Mouse (Mus musculus) liver, embryonic 15.5 days (tissue): ENCODE data around the gene Xpnpep3. TPM values are rescaled to one million over a fixed set of nuclear protein-coding genes. Genes with fewer than 3 reads are reported as not detected.
"Not testable (repeated sequence)": the region's sequence is repeated elsewhere in the genome, so short reads cannot be mapped to it uniquely, and the experiment has no call there.

Source experiments
- ATAC-seq: fragments of 200-750 bp; cut with Nextera tagmentation; 2 replicates; pipeline ENCODE4 v1.8.0; 2017; ENCODE audit warnings: moderate number of reproducible peaks, mild to moderate bottlenecking, moderate library complexity; ENCODE audit not compliant: insufficient read depth
- H3K27ac ChIP-seq: fragments of 300-500 bp; sonication (generic); replicated peaks from 2 replicates; pipeline ENCODE4 v1.5.1; 2015; ENCODE audit warnings: mild to moderate bottlenecking, inconsistent platforms
- H3K27me3 ChIP-seq: fragments of 300-500 bp; sonication (generic); 2 replicates; pipeline ENCODE4 v1.6.1; 2015; ENCODE audit warnings: mild to moderate bottlenecking, inconsistent platforms
- H3K36me3 ChIP-seq: fragments of 300-500 bp; sonication (generic); replicated peaks from 2 replicates; pipeline ENCODE4 v1.6.1; 2015; ENCODE audit warnings: moderate library complexity, mild to moderate bottlenecking, inconsistent platforms
- H3K4me1 ChIP-seq: fragments of 300-500 bp; sonication (generic); replicated peaks from 2 replicates; pipeline ENCODE4 v1.6.1; 2015; ENCODE audit warnings: inconsistent platforms
- H3K4me2 ChIP-seq: fragments of 300-500 bp; sonication (generic); 2 replicates; pipeline ENCODE4 v1.6.1; 2015; ENCODE audit warnings: moderate library complexity, mild to moderate bottlenecking, inconsistent platforms
- H3K4me3 ChIP-seq: fragments of 300-500 bp; sonication (generic); replicated peaks from 2 replicates; pipeline ENCODE4 v1.5.1; 2015; ENCODE audit warnings: mild to moderate bottlenecking, inconsistent platforms
- H3K9ac ChIP-seq: fragments of 300-500 bp; sonication (generic); 2 replicates; pipeline ENCODE4 v1.6.1; 2015; ENCODE audit warnings: moderate library complexity, mild to moderate bottlenecking, inconsistent platforms
- H3K9me3 ChIP-seq: fragments of 300-500 bp; sonication (generic); replicated peaks from 2 replicates; pipeline ENCODE4 v1.6.1; 2016; ENCODE audit warnings: inconsistent platforms
- WGBS: fragments of 180-500 bp; shearing (Covaris S2); methylation state at CpG from one replicate; pipeline ENCODE4 v1.1.7; 2015; ENCODE audit warnings: mixed read lengths; ENCODE audit not compliant: insufficient replicate concordance; 5-methylcytosine and 5-hydroxymethylcytosine counted together
- polyA plus RNA-seq: library from polyadenylated mRNA; unstranded; fragments of >200 nt; fragmentation: Nextera tagmentation; extraction: Ambion mirVana; gene quantifications from 2 replicates; pipeline ENCODE4 v1.2.1, GENCODE M21; 2015

Xpnpep3 gene
- polyA plus RNA-seq, 1 experiment from 2014 or later, result 6.2 TPM

GRCm38 (mm10) chr15:81448463-81448862 lies 48.5 kb downstream of the Xpnpep3 start:
- no peak for ATAC-seq
- 38% methylated on average over 3 of the region's 3 CpGs for WGBS
- peaks cover 36% of the 10 kb centered on the region for H3K36me3 ChIP-seq

GRCm38 (mm10) chr15:81461523-81461922 lies 61.6 kb downstream of the Xpnpep3 start:
- peaks cover 9% of the 10 kb centered on the region; the same call in 1 of the 2 replicates for H3K36me3 ChIP-seq
- no peak overlapping the region for H3K9ac ChIP-seq
- H3K27ac ChIP-seq, result no peak overlapping the region
- ATAC-seq, result no peak
- H3K27me3 ChIP-seq, result no peaks in the 10 kb centered on the region
- no peak overlapping the region for H3K4me2 ChIP-seq
- H3K4me3 ChIP-seq, result no peak overlapping the region
- WGBS, result 78% methylated on average over 7 of the region's 7 CpGs
- H3K9me3 ChIP-seq, result no peaks in the 10 kb centered on the region
- peaks cover 10% of the 10 kb centered on the region for H3K4me1 ChIP-seq

More at GRCm38 (mm10) chr15:81448463-81448862, 48.5 kb downstream of the Xpnpep3 start:
- no peaks in the 10 kb centered on the region for H3K9me3 ChIP-seq
- no peak overlapping the region for H3K9ac ChIP-seq
- H3K4me1 ChIP-seq, result no peaks in the 10 kb centered on the region
- no peak overlapping the region for H3K4me2 ChIP-seq
- H3K27me3 ChIP-seq, result no peaks in the 10 kb centered on the region
- no peak overlapping the region for H3K4me3 ChIP-seq
- no peak overlapping the region for H3K27ac ChIP-seq

GRCm38 (mm10) chr15:81465016-81465660 lies 65.2 kb downstream of the Xpnpep3 start:
- Histone ChIP-seq H3K4me2 (peak overlapping the region; percentile 86), H3K9me3 (no peaks in the 10 kb centered on the region), H3K27ac (peak overlapping the region; percentile 89), H3K4me3 (peak overlapping the region; percentile 81), H3K27me3 (no peaks in the 10 kb centered on the region), H3K4me1 (peaks cover 30% of the 10 kb centered on the region), H3K36me3 (peaks cover 22% of the 10 kb centered on the region), H3K9ac (peak overlapping the region; percentile 62)
- WGBS, result 64% methylated on average over 12 of the region's 12 CpGs
- ATAC-seq, result no peak

GRCm38 (mm10) chr15:81465901-81466737 lies 66.2 kb downstream of the Xpnpep3 start, which contains the start of gene Rbx1:
TSS of gene Rbx1 (plus strand) at chr15:81466296.
- no peaks in the 10 kb centered on the region for H3K27me3 ChIP-seq
- H3K4me2 ChIP-seq, result peak within 1 kb of the TSS; percentile 86
- peak within 1 kb of the TSS; percentile 74 for H3K9ac ChIP-seq
- ATAC-seq, result peak; percentile 97
- H3K27ac ChIP-seq, result peak within 1 kb of the TSS; percentile 89
- no peaks in the 10 kb centered on the region for H3K9me3 ChIP-seq
- H3K4me3 ChIP-seq, result peak within 1 kb of the TSS; percentile 81
- peaks cover 29% of the 10 kb centered on the region for H3K36me3 ChIP-seq
- H3K4me1 ChIP-seq, result peaks cover 30% of the 10 kb centered on the region
- WGBS, result under 1% methylated on average over 62 of the region's 62 CpGs

GRCm38 (mm10) chr15:81466738-81467113 lies 66.8 kb downstream of the Xpnpep3 start:
- peaks cover 32% of the 10 kb centered on the region for H3K36me3 ChIP-seq
- under 1% methylated on average over 15 of the region's 15 CpGs for WGBS
- H3K27ac ChIP-seq, result peak overlapping the region; percentile 89
- peak; percentile 57; the same call in 1 of the 2 replicates for ATAC-seq
- H3K4me1 ChIP-seq, result peaks cover 30% of the 10 kb centered on the region
- H3K9me3 ChIP-seq, result no peaks in the 10 kb centered on the region
- H3K27me3 ChIP-seq, result no peaks in the 10 kb centered on the region
- peak overlapping the region; percentile 74 for H3K9ac ChIP-seq
- peak overlapping the region; percentile 86 for H3K4me2 ChIP-seq
- peak overlapping the region; percentile 81 for H3K4me3 ChIP-seq

- no peak for ATAC-seq
- Histone ChIP-seq H3K4me1 (peaks cover 24% of the 10 kb centered on the region), H3K36me3 (peaks cover 71% of the 10 kb centered on the region), H3K4me3 (no peak overlapping the region), H3K9ac (no peak overlapping the region), H3K9me3 (no peaks in the 10 kb centered on the region), H3K27me3 (no peaks in the 10 kb centered on the region), H3K4me2 (no peak overlapping the region), H3K27ac (no peak overlapping the region)
- 89% methylated on average over 8 of the region's 8 CpGs for WGBS
Measured at GRCm38 (mm10) chr15:81470735-81471134, 70.8 kb downstream of the Xpnpep3 start.

- H3K27ac ChIP-seq, result no peak overlapping the region
- H3K9me3 ChIP-seq, result no peaks in the 10 kb centered on the region
- 69% methylated on average over 5 of the region's 5 CpGs for WGBS
- no peak overlapping the region for H3K9ac ChIP-seq
- ATAC-seq, result no peak
- H3K4me3 ChIP-seq, result no peak overlapping the region
- no peaks in the 10 kb centered on the region for H3K27me3 ChIP-seq
- peaks cover 31% of the 10 kb centered on the region for H3K4me1 ChIP-seq
- H3K36me3 ChIP-seq, result peaks cover 74% of the 10 kb centered on the region
- H3K4me2 ChIP-seq, result no peak overlapping the region
Measured at GRCm38 (mm10) chr15:81472256-81472655, 72.3 kb downstream of the Xpnpep3 start.

GRCm38 (mm10) chr15:81475654-81476053 lies 75.7 kb downstream of the Xpnpep3 start:
- H3K4me1 ChIP-seq, result peaks cover 18% of the 10 kb centered on the region
- no peak overlapping the region for H3K27ac ChIP-seq
- H3K4me3 ChIP-seq, result no peak overlapping the region
- ATAC-seq, result no peak
- WGBS, result 27% methylated on average over 3 of the region's 3 CpGs
- no peaks in the 10 kb centered on the region for H3K27me3 ChIP-seq
- H3K9ac ChIP-seq, result no peak overlapping the region
- H3K36me3 ChIP-seq, result peaks cover 53% of the 10 kb centered on the region
- no peaks in the 10 kb centered on the region for H3K9me3 ChIP-seq
- H3K4me2 ChIP-seq, result no peak overlapping the region

GRCm38 (mm10) chr15:81476597-81476996 lies 76.7 kb downstream of the Xpnpep3 start:
- Histone ChIP-seq H3K36me3 (peaks cover 43% of the 10 kb centered on the region), H3K9me3 (no peaks in the 10 kb centered on the region), H3K9ac (no peak overlapping the region), H3K27ac (no peak overlapping the region), H3K27me3 (no peaks in the 10 kb centered on the region), H3K4me2 (peak overlapping the region; percentile 38), H3K4me1 (peaks cover 25% of the 10 kb centered on the region), H3K4me3 (no peak overlapping the region)
- no peak for ATAC-seq
- WGBS, result 11% methylated on average over 2 of the region's 2 CpGs

- H3K9ac ChIP-seq, result no peak overlapping the region
- peaks cover 27% of the 10 kb centered on the region for H3K4me1 ChIP-seq
- 68% methylated on average over 21 of the region's 21 CpGs for WGBS
- no peak for ATAC-seq
- peaks cover 14% of the 10 kb centered on the region for H3K36me3 ChIP-seq
- no peak overlapping the region for H3K4me2 ChIP-seq
- H3K27me3 ChIP-seq, result no peaks in the 10 kb centered on the region
- no peaks in the 10 kb centered on the region for H3K9me3 ChIP-seq
- H3K4me3 ChIP-seq, result no peak overlapping the region
- no peak overlapping the region for H3K27ac ChIP-seq
Measured at GRCm38 (mm10) chr15:81479446-81480213, 79.7 kb downstream of the Xpnpep3 start.

GRCm38 (mm10) chr15:81480284-81480683 lies 80.3 kb downstream of the Xpnpep3 start:
- not testable (repeated sequence) for H3K36me3 ChIP-seq, H3K27ac ChIP-seq, H3K4me3 ChIP-seq, H3K4me2 ChIP-seq, H3K27me3 ChIP-seq, H3K9ac ChIP-seq, H3K9me3 ChIP-seq, ATAC-seq
- WGBS, result 71% methylated on average over 3 of the region's 3 CpGs
- H3K4me1 ChIP-seq, result peaks cover 31% of the 10 kb centered on the region
